Mouse (Mus musculus) stomach, embryonic 14.5 days (tissue): ENCODE measurements around the gene Neurog3. TPM values are rescaled to one million over a fixed set of nuclear protein-coding genes. Genes with fewer than 3 reads are reported as not detected.

Experiments
- ATAC-seq: fragments of 200-750 bp; cut with Nextera tagmentation; 2 replicates; pipeline ENCODE4 v1.8.0; 2017; ENCODE audit warnings: low read depth, moderate TSS enrichment; ENCODE audit not compliant: insufficient number of reproducible peaks, insufficient read depth, low FRiP score
- H3K27ac ChIP-seq: fragments of 300-500 bp; sonication (generic); 2 replicates; pipeline ENCODE4 v1.5.1; 2014; ENCODE audit warnings: mild to moderate bottlenecking, low read length, moderate library complexity, mixed read lengths
- H3K27me3 ChIP-seq: fragments of 300-500 bp; sonication (generic); 2 replicates; pipeline ENCODE4 v1.6.1; 2014; ENCODE audit warnings: low read length, control low read depth, mixed read lengths; ENCODE audit not compliant: control insufficient read depth, insufficient read depth
- H3K36me3 ChIP-seq: fragments of 300-500 bp; sonication (generic); 2 replicates; pipeline ENCODE4 v1.6.1; 2014; ENCODE audit warnings: mild to moderate bottlenecking, control low read depth, low read length, moderate library complexity, mixed read lengths; ENCODE audit not compliant: control insufficient read depth, insufficient read depth
- H3K4me1 ChIP-seq: fragments of 300-500 bp; sonication (generic); 2 replicates; pipeline ENCODE4 v1.6.1; 2014; ENCODE audit warnings: low read length, control low read depth, mixed read lengths; ENCODE audit not compliant: control insufficient read depth, insufficient read depth
- H3K4me2 ChIP-seq: fragments of 300-500 bp; sonication (generic); replicated peaks from 2 replicates; pipeline ENCODE4 v1.6.1; 2014; ENCODE audit warnings: low read depth, low read length, control low read depth
- H3K4me3 ChIP-seq: fragments of 300-500 bp; sonication (generic); 2 replicates; pipeline ENCODE4 v1.5.1; 2014; ENCODE audit warnings: low read depth, low read length, control low read depth
- H3K9ac ChIP-seq: fragments of 300-500 bp; sonication (generic); replicated peaks from 2 replicates; pipeline ENCODE4 v1.6.1; 2014; ENCODE audit warnings: low read depth, mild to moderate bottlenecking, control low read depth, low read length, moderate library complexity, mixed read lengths
- H3K9me3 ChIP-seq: fragments of 300-500 bp; sonication (generic); 2 replicates; pipeline ENCODE4 v1.6.1; 2016; ENCODE audit warnings: low read depth, low read length, control low read depth; ENCODE audit not compliant: control insufficient read depth
- WGBS: fragments of 180-500 bp; shearing (Covaris S2); extraction: QIAGEN DNeasy Blood & Tissue Kit; methylation state at CpG from one replicate; pipeline ENCODE4 v1.1.7; 2014; 5-methylcytosine and 5-hydroxymethylcytosine counted together
- polyA plus RNA-seq: library from polyadenylated mRNA; unstranded; fragments of >200 nt; fragmentation: Nextera tagmentation; extraction: Ambion mirVana; gene quantifications from 2 replicates; pipeline ENCODE4 v1.2.1, GENCODE M21; 2014

Gene Neurog3
- 0.58 and 4.7 TPM in 2 replicates for polyA plus RNA-seq

- WGBS: 0% methylated on average over 28 of the region's 29 CpGs
- no peaks in the 10 kb centered on the region; the same call in 1 of the 2 replicates for H3K4me1 ChIP-seq
- H3K27me3 ChIP-seq: peaks cover 79% of the 10 kb centered on the region
- H3K4me3 ChIP-seq: peak within 1 kb of the TSS; percentile 24; the same call in 1 of the 2 replicates
- H3K9me3 ChIP-seq: no peaks in the 10 kb centered on the region
- no peak within 1 kb of the TSS for H3K27ac ChIP-seq
- no peak for ATAC-seq
- no peak within 1 kb of the TSS for H3K9ac ChIP-seq
- H3K4me2 ChIP-seq: peak within 1 kb of the TSS; percentile 34
- no peaks in the 10 kb centered on the region for H3K36me3 ChIP-seq
These were observed at the start of gene Neurog3 for GRCm38 (mm10) chr10:62132691-62133281. Neurog3 (plus strand) TSS chr10:62133090.

GRCm38 (mm10) chr10:62086044-62086443 is 46.8 kb upstream of the Neurog3 start:
- H3K4me3 ChIP-seq: no peak overlapping the region
- H3K4me1 ChIP-seq: no peaks in the 10 kb centered on the region
- H3K4me2 ChIP-seq: no peak overlapping the region
- H3K27me3 ChIP-seq: no peaks in the 10 kb centered on the region
- H3K9ac ChIP-seq: no peak overlapping the region
- WGBS: 59% methylated on average over 2 of the region's 2 CpGs
- no peak overlapping the region for H3K27ac ChIP-seq
- no peaks in the 10 kb centered on the region for H3K9me3 ChIP-seq
- no peak for ATAC-seq
- H3K36me3 ChIP-seq: no peaks in the 10 kb centered on the region

- H3K4me3 ChIP-seq: no peak overlapping the region
- H3K27ac ChIP-seq: no peak overlapping the region
- ATAC-seq: no peak
- H3K27me3 ChIP-seq: no peaks in the 10 kb centered on the region
- WGBS: 89% methylated on average over 5 of the region's 5 CpGs
- no peaks in the 10 kb centered on the region for H3K36me3 ChIP-seq
- no peaks in the 10 kb centered on the region for H3K4me1 ChIP-seq
- no peaks in the 10 kb centered on the region for H3K9me3 ChIP-seq
- no peak overlapping the region for H3K9ac ChIP-seq
- H3K4me2 ChIP-seq: no peak overlapping the region
These were observed 46.1 kb upstream of the Neurog3 start for GRCm38 (mm10) chr10:62086826-62087225.

- Histone ChIP-seq H3K9me3 (no peaks in the 10 kb centered on the region), H3K4me3 (no peak overlapping the region), H3K4me1 (no peaks in the 10 kb centered on the region), H3K36me3 (no peaks in the 10 kb centered on the region), H3K4me2 (no peak overlapping the region), H3K27ac (no peak overlapping the region), H3K27me3 (no peaks in the 10 kb centered on the region), H3K9ac (no peak overlapping the region)
- ATAC-seq: no peak
- WGBS: 75% methylated on average over 5 of the region's 5 CpGs
These were observed 44.5 kb upstream of the Neurog3 start for GRCm38 (mm10) chr10:62088411-62088810.

- no peak for ATAC-seq
- H3K9ac ChIP-seq: no peak overlapping the region
- H3K4me2 ChIP-seq: no peak overlapping the region
- H3K36me3 ChIP-seq: no peaks in the 10 kb centered on the region
- H3K9me3 ChIP-seq: no peaks in the 10 kb centered on the region
- H3K4me1 ChIP-seq: no peaks in the 10 kb centered on the region
- no peaks in the 10 kb centered on the region for H3K27me3 ChIP-seq
- H3K4me3 ChIP-seq: no peak overlapping the region
- no peak overlapping the region for H3K27ac ChIP-seq
- WGBS: 59% methylated on average over 7 of the region's 7 CpGs
These were observed 43.8 kb upstream of the Neurog3 start for GRCm38 (mm10) chr10:62089071-62089470.

GRCm38 (mm10) chr10:62089486-62089885 is 43.4 kb upstream of the Neurog3 start:
- H3K4me2 ChIP-seq: no peak overlapping the region
- H3K36me3 ChIP-seq: no peaks in the 10 kb centered on the region
- no peaks in the 10 kb centered on the region for H3K9me3 ChIP-seq
- no peaks in the 10 kb centered on the region for H3K27me3 ChIP-seq
- no peaks in the 10 kb centered on the region for H3K4me1 ChIP-seq
- no peak overlapping the region for H3K9ac ChIP-seq
- ATAC-seq: no peak
- H3K27ac ChIP-seq: no peak overlapping the region
- no peak overlapping the region for H3K4me3 ChIP-seq

GRCm38 (mm10) chr10:62093903-62094302 is 39.0 kb upstream of the Neurog3 start:
- H3K9ac ChIP-seq: no peak overlapping the region
- no peak overlapping the region for H3K4me3 ChIP-seq
- no peaks in the 10 kb centered on the region for H3K27me3 ChIP-seq
- no peak overlapping the region for H3K27ac ChIP-seq
- no peaks in the 10 kb centered on the region for H3K9me3 ChIP-seq
- ATAC-seq: no peak
- no peaks in the 10 kb centered on the region for H3K36me3 ChIP-seq
- no peak overlapping the region for H3K4me2 ChIP-seq
- WGBS: 78% methylated on average over 7 of the region's 7 CpGs
- H3K4me1 ChIP-seq: no peaks in the 10 kb centered on the region

GRCm38 (mm10) chr10:62094401-62094800 is 38.5 kb upstream of the Neurog3 start:
- Histone ChIP-seq H3K4me2 (no peak overlapping the region), H3K4me1 (no peaks in the 10 kb centered on the region), H3K27me3 (no peaks in the 10 kb centered on the region), H3K9me3 (no peaks in the 10 kb centered on the region), H3K4me3 (no peak overlapping the region), H3K27ac (no peak overlapping the region), H3K9ac (no peak overlapping the region), H3K36me3 (no peaks in the 10 kb centered on the region)
- WGBS: 83% methylated on average over 6 of the region's 6 CpGs
- no peak for ATAC-seq
